Mouse (Mus musculus) hindbrain, embryonic 14.5 days (tissue): ENCODE measurements at regions not wholly inside any gene's neighbourhood (a gene's known extent, or its start where the extent isn't known, plus 50 kb on each side); places are given as distances from the start of the nearest gene placed in this dataset.

Experiments
- ATAC-seq: fragments of 200-750 bp; cut with Nextera tagmentation; 2 replicates; pipeline ENCODE4 v1.8.0; 2017; ENCODE audit warnings: moderate number of reproducible peaks, mild to moderate bottlenecking, moderate TSS enrichment, moderate library complexity; ENCODE audit not compliant: low FRiP score
- DNase-seq: peaks from one replicate; pipeline ENCODE4 v3.0.0-alpha.2; 2015; ENCODE audit warnings: low spot score
- H3K27ac ChIP-seq: fragments of 300-500 bp; sonication (generic); 2 replicates; pipeline ENCODE4 v1.5.1; 2014; ENCODE audit warnings: mild to moderate bottlenecking, moderate library complexity
- H3K27me3 ChIP-seq: fragments of 300-500 bp; sonication (generic); 2 replicates; pipeline ENCODE4 v1.6.1; 2014; ENCODE audit warnings: mild to moderate bottlenecking, low read length, mixed read lengths; ENCODE audit not compliant: control insufficient read depth, insufficient read depth
- H3K36me3 ChIP-seq: fragments of 300-500 bp; sonication (generic); replicated peaks from 2 replicates; pipeline ENCODE4 v1.6.1; 2014; ENCODE audit not compliant: control insufficient read depth, insufficient read depth
- H3K4me1 ChIP-seq: fragments of 300-500 bp; sonication (generic); replicated peaks from 2 replicates; pipeline ENCODE4 v1.6.1; 2014; ENCODE audit warnings: antibody characterized with exemption, low read length, mixed read lengths; ENCODE audit not compliant: control insufficient read depth, insufficient read depth
- H3K4me2 ChIP-seq: fragments of 300-500 bp; sonication (generic); replicated peaks from 2 replicates; pipeline ENCODE4 v1.6.1; 2014; ENCODE audit warnings: mild to moderate bottlenecking, moderate library complexity
- H3K4me3 ChIP-seq: fragments of 300-500 bp; sonication (generic); replicated peaks from 2 replicates; pipeline ENCODE4 v1.5.1; 2014; ENCODE audit warnings: mild to moderate bottlenecking, low read length
- H3K9ac ChIP-seq: fragments of 300-500 bp; sonication (generic); 2 replicates; pipeline ENCODE4 v1.6.1; 2014
- H3K9me3 ChIP-seq: fragments of 300-500 bp; sonication (generic); 2 replicates; pipeline ENCODE4 v1.6.1; 2016; ENCODE audit warnings: low read length; ENCODE audit not compliant: control insufficient read depth
- WGBS: fragments of 180-500 bp; shearing (Covaris S2); extraction: QIAGEN DNeasy Blood & Tissue Kit; methylation state at CpG from one replicate; pipeline ENCODE4 v1.1.7; 2014; 5-methylcytosine and 5-hydroxymethylcytosine counted together

- ATAC-seq (no peak), DNase-seq (no peak)
- WGBS = 90% methylated on average over 4 of the region's 4 CpGs
- Histone ChIP-seq H3K27me3 (no peaks in the 10 kb centered on the region), H3K9ac (no peak overlapping the region), H3K9me3 (no peaks in the 10 kb centered on the region), H3K4me2 (no peak overlapping the region), H3K4me1 (no peaks in the 10 kb centered on the region), H3K27ac (no peak overlapping the region), H3K4me3 (no peak overlapping the region), H3K36me3 (no peaks in the 10 kb centered on the region)
Observed at GRCm38 (mm10) chr17:47110836-47111235, 100.5 kb upstream of the Ubr2 start.

GRCm38 (mm10) chr17:47104328-47104727 lies 94.0 kb upstream of the Ubr2 start:
- Histone ChIP-seq H3K9me3 (no peaks in the 10 kb centered on the region), H3K27ac (no peak overlapping the region), H3K27me3 (no peaks in the 10 kb centered on the region), H3K4me1 (no peaks in the 10 kb centered on the region), H3K4me2 (no peak overlapping the region), H3K9ac (no peak overlapping the region), H3K4me3 (no peak overlapping the region), H3K36me3 (no peaks in the 10 kb centered on the region)
- WGBS = 91% methylated on average over 4 of the region's 4 CpGs
- ATAC-seq (no peak), DNase-seq (no peak)

GRCm38 (mm10) chr17:47095191-47095590 lies 84.8 kb upstream of the Ubr2 start:
- Histone ChIP-seq H3K27me3 (no peaks in the 10 kb centered on the region), H3K4me1 (no peaks in the 10 kb centered on the region), H3K4me3 (no peak overlapping the region), H3K9ac (no peak overlapping the region), H3K9me3 (0 out of 2 replicates have a peak, but pooled peaks cover 5% of the 10 kb centered on the region), H3K4me2 (no peak overlapping the region), H3K27ac (no peak overlapping the region), H3K36me3 (no peaks in the 10 kb centered on the region)
- DNase-seq (no peak), ATAC-seq (no peak)
- 86% methylated on average over 3 of the region's 3 CpGs for WGBS

- Histone ChIP-seq H3K27me3 (no peaks in the 10 kb centered on the region), H3K9ac (no peak overlapping the region)
- 91% methylated on average over 9 of the region's 9 CpGs for WGBS
Observed at GRCm38 (mm10) chr17:47092076-47092475, 81.7 kb upstream of the Ubr2 start.

GRCm38 (mm10) chr17:47089769-47090168 lies 79.4 kb upstream of the Ubr2 start:
- no peak overlapping the region for H3K4me3 ChIP-seq
- DNase-seq = no peak
- 86% methylated on average over 3 of the region's 3 CpGs for WGBS
- 0 out of 2 replicates have a peak, but pooled peaks cover 12% of the 10 kb centered on the region for H3K9me3 ChIP-seq
- ATAC-seq = no peak
- no peaks in the 10 kb centered on the region for H3K4me1 ChIP-seq
- no peak overlapping the region for H3K4me2 ChIP-seq
- H3K27me3 ChIP-seq = no peaks in the 10 kb centered on the region
- H3K36me3 ChIP-seq = no peaks in the 10 kb centered on the region
- H3K27ac ChIP-seq = no peak overlapping the region
- H3K9ac ChIP-seq = no peak overlapping the region

More at GRCm38 (mm10) chr17:47092076-47092475, 81.7 kb upstream of the Ubr2 start:
- DNase-seq (no peak), ATAC-seq (no peak)
- H3K9me3 ChIP-seq = 0 out of 2 replicates have a peak, but pooled peaks cover 9% of the 10 kb centered on the region
- no peak overlapping the region for H3K4me3 ChIP-seq
- no peak overlapping the region for H3K4me2 ChIP-seq
- H3K36me3 ChIP-seq = no peaks in the 10 kb centered on the region
- H3K27ac ChIP-seq = no peak overlapping the region
- no peaks in the 10 kb centered on the region for H3K4me1 ChIP-seq

GRCm38 (mm10) chr17:47069206-47069605 lies 58.9 kb upstream of the Ubr2 start:
- Histone ChIP-seq H3K4me1 (no peaks in the 10 kb centered on the region), H3K9ac (no peak overlapping the region), H3K4me3 (no peak overlapping the region), H3K27ac (no peak overlapping the region), H3K36me3 (no peaks in the 10 kb centered on the region), H3K27me3 (no peaks in the 10 kb centered on the region), H3K9me3 (no peaks in the 10 kb centered on the region; the same call in 1 of the 2 replicates), H3K4me2 (no peak overlapping the region)
- DNase-seq (no peak), ATAC-seq (no peak)
- 97% methylated on average over 2 of the region's 2 CpGs for WGBS

- Histone ChIP-seq H3K4me2 (no peak overlapping the region), H3K4me1 (no peaks in the 10 kb centered on the region), H3K9ac (no peak overlapping the region), H3K27ac (no peak overlapping the region), H3K36me3 (no peaks in the 10 kb centered on the region), H3K4me3 (no peak overlapping the region), H3K9me3 (no peaks in the 10 kb centered on the region; the same call in 1 of the 2 replicates), H3K27me3 (no peaks in the 10 kb centered on the region)
- DNase-seq (no peak), ATAC-seq (no peak)
- WGBS = 90% methylated on average over 4 of the region's 4 CpGs
Observed at GRCm38 (mm10) chr17:47065307-47065901, 55.0 kb upstream of the Ubr2 start.

- H3K4me1 ChIP-seq = no peaks in the 10 kb centered on the region
- H3K9ac ChIP-seq = no peak overlapping the region
- H3K27me3 ChIP-seq = no peaks in the 10 kb centered on the region
- H3K4me2 ChIP-seq = no peak overlapping the region
- WGBS = 82% methylated on average over 14 of the region's 14 CpGs
- no peaks in the 10 kb centered on the region; the same call in 1 of the 2 replicates for H3K9me3 ChIP-seq
- H3K36me3 ChIP-seq = no peaks in the 10 kb centered on the region
- H3K4me3 ChIP-seq = no peak overlapping the region
- no peak for DNase-seq
- H3K27ac ChIP-seq = no peak overlapping the region
- ATAC-seq = no peak
Observed at GRCm38 (mm10) chr17:47064592-47065306, 54.4 kb upstream of the Ubr2 start.

- H3K36me3 ChIP-seq = no peaks in the 10 kb centered on the region
- H3K4me3 ChIP-seq = no peak overlapping the region
- no peak overlapping the region for H3K27ac ChIP-seq
- H3K27me3 ChIP-seq = no peaks in the 10 kb centered on the region
- no peaks in the 10 kb centered on the region; the same call in 1 of the 2 replicates for H3K9me3 ChIP-seq
- no peak overlapping the region for H3K9ac ChIP-seq
- no peak for ATAC-seq
- no peaks in the 10 kb centered on the region for H3K4me1 ChIP-seq
- WGBS = 93% methylated on average over 4 of the region's 4 CpGs
- H3K4me2 ChIP-seq = no peak overlapping the region
- DNase-seq = no peak
Observed at GRCm38 (mm10) chr17:47064006-47064405, 53.6 kb upstream of the Ubr2 start.
